Mouse (Mus musculus) effector memory CD4-positive, alpha-beta T cell, adult 5 months (primary cell): ENCODE data around the gene Rab30. TPM values are rescaled to one million over a fixed set of nuclear protein-coding genes. Genes with fewer than 3 reads are reported as not detected.

ENCODE experiments used
- polyA plus RNA-seq: library from polyadenylated mRNA; unstranded; fragments of 100-300 nt; shearing (Covaris generic); gene quantifications from one replicate; pipeline ENCODE4 v1.2.1, GENCODE M21; 2017

Rab30 gene
- polyA plus RNA-seq, result 0.11 TPM

DNA sequence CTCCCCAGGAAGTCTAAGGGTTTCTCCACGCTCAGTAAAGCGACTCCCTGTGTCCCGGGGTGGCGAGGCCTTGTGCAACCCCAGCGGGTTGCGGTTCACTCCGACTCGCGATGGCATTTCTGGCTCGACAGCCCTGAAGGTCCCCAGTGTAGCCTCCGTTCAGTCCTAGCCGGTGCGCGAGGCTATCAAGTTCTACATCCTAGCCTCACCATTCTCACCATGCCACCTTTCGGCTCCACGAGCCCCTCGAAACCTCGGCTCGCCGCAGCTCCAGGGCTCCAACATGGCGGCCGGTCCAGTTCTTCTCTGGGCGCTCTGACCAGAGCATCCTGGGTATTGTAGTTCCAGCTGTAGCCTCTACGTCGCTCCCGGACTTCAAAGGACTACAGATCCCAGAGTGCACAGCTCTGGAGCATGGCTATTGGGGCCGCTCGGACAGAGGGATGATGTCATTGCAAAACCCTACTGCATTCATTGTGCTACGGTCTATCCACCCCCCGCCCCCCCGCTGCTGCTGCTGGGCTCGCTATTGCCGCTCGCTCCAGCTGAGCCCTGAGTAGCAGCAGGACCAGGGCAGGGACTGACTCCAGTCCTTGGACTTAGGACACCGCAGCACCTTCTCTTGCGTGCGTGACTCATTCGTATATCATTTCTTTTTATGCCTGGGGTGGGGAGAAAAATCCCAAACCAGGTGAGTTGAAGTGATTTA is at the start of gene Rab30:
Rab30 (plus strand) TSS at position 452 of the 709 bp plus-strand sequence.

DNA sequence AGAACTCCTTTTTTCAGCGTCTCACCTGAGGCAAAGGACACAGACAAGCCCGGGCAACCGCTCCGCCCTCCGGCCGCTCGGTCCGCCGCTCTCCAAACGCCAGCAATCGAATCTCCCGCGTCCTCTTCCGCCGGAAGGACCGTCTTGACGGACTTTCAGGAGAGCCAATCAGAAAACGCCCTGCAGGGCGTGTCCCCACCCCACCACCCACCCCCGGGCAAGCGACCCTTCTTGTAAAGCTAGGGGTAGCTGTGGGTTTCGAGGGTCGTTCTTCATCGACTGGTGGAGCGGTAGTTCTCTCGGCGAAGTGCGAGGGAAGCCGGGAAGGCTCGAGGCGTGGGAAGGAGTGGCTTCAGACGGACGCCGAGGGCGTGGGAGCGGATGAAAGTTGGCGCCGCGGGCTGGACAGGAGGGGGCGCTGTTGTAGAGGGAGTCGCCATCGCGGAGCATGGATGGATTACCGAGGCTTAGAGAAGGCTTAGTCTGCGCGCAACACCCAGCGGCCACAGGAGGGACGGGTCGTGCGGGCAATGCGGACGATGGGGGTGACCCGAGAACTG is 132.8 kb downstream of the Rab30 start, which contains the start of the genes Ddias and Prcp:
Ddias (minus strand) TSS at position 132 of the 560 bp plus-strand sequence.
Prcp (plus strand) TSS at position 355 of the 560 bp plus-strand sequence.

Other genes starting within 250 kb of the Rab30 start
- 9.0 TPM for gene Ccdc90b, start 180.5 kb upstream of the Rab30 start, polyA plus RNA-seq
- gene Ankrd42, start 104.5 kb upstream of the Rab30 start, polyA plus RNA-seq, result not detected
- gene Pcf11, start 71.7 kb upstream of the Rab30 start, polyA plus RNA-seq, result 67.9 TPM
- 4.3 TPM for gene Ddias, start 132.6 kb downstream of the Rab30 start, polyA plus RNA-seq
- gene Prcp, start 132.9 kb downstream of the Rab30 start, polyA plus RNA-seq, result 21.5 TPM